Mouse (Mus musculus): Measurements from ENCODE around the gene Zfp871. TPM values are rescaled to one million over a fixed set of nuclear protein-coding genes. Genes with fewer than 3 reads are reported as not detected.

The Zfp871 gene
- 100 to 1,000 TPM in 1 of 2 experiments, 10 to 100 TPM in 1; 98.6 to 106 TPM for total RNA-seq (2021)

DNA sequence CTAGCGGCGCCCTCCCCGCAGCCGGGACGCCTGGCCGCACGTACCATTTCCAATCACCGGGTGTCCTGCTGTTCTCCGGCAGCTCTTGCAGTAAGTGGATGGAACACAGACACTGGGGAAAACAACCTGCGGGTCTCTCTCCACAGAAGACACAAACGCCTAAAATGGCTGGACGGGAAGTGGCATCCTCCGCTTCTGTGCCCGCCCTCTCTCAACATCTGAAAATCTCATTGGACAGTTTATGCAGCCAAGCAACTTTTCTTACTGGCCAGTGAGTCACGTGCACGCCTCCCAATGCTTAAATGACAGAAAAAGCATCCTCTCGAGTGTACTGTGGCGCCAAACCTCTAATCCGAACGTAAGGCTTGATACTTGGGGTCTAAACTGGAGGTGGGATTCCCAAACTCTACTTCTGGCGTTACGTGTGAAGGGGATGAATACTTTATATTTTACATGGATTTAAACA, at the start of gene Zfp871:
Gene Zfp871, minus strand, starts transcription at position 194 of the 466 bp plus-strand sequence.
- peak; percentile 87 for DNase-seq

DNA sequence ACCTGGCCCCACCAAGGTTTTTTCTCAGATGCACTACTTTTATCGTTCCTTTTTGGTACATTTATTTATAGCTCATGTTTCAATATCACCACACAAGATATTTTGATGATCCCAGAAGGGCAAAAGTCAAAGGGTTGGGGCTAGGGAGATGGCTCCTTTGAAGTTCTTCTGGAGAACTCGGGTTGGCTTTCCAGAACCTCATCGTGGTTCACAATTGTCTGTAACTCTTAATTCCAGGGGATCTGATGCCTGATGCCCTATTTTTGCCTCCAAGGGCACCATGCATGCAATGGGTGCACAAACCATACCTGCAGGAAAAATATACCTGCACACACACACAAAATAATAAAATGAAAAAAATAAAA, 42.3 kb upstream of the Zfp871 start:
- no peak for DNase-seq

DNA sequence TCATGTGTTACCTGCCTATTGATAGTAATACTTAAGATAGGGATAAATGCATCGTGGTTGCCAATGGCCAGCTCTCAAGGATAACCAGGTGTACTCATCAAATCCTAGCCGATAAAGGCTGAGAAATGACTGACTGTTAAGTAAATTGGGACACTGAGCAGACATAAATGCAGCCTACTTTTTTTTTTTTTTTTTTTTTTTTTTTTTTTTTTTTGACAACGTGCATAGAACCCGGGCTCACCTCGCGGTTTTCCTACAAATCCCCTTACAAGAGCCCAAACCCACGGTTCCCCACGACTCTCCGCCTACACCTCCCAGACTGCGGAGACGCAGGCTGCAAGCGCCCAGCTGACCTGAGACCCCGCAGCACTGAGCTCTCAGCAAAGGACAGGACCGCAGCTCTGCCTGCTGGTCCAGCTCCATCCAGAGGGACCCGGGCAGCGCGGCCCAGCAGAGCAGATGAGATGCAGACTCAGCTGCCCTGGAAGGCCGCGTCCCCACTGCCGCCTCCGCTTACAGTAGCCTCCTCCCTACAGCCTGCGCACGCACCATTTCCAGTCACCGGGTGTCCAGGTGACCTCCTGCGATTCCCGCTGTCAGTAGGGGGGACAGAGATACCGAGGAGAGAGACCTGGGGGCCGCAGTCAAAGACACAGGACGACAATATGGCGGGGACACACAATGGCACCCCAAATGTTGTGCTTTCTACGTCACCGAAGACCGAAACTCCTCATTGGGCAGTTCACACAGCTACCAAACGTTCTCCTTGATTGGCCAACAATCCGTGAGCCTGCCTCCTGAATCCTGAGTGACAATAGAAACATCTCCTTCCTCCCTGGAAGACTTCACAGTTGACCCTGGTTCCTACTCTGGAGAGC, 41.7 kb upstream of the Zfp871 start, which contains the start of gene Zfp799:
Gene Zfp799, minus strand, starts transcription at position 722 of the 878 bp plus-strand sequence.
- peak; percentile 78 to 83 for DNase-seq

- DNase-seq: no peak
Measured at GRCm38 (mm10) chr17:32816074-32816784, 28.1 kb upstream of the Zfp871 start.

DNA sequence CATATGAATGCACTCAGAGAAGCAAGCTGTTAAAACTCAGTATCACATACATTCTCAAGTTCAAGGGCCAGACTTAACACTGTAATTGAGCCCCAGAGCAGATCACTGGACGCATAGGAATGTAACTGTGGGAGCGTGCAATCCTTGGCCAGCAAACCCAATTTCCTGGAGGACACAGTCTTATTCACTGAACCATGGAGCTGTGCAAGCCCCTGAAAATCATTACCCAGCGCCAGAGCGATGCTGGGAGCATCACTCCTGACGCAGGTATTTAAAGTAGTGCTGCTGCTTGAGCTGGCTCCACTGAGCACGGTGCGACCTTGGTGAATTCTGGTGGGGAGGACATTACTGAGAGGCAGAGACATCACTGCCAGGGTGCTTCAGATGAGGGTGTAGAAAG, 26.0 kb upstream of the Zfp871 start:
- DNase-seq: no peak

DNA sequence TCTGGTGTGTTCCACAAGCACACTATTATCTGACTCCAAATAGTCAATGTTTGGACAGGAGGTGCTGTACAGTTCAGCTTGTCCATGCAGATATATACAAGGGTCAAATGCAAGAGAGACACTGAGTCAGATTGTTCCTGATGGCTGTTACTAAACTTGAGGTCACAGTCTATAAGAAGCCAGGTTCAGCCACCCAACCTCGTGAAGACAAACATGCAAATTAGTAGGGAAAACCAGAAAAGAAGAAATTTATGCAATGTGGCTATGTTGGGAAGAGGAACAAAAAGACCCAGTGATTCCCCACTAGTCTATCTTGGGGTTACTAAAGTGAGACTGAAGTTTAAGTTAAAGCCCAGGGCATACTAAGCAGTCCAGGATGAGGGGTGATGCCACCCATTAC, 22.6 kb upstream of the Zfp871 start:
- no peak for DNase-seq

DNA sequence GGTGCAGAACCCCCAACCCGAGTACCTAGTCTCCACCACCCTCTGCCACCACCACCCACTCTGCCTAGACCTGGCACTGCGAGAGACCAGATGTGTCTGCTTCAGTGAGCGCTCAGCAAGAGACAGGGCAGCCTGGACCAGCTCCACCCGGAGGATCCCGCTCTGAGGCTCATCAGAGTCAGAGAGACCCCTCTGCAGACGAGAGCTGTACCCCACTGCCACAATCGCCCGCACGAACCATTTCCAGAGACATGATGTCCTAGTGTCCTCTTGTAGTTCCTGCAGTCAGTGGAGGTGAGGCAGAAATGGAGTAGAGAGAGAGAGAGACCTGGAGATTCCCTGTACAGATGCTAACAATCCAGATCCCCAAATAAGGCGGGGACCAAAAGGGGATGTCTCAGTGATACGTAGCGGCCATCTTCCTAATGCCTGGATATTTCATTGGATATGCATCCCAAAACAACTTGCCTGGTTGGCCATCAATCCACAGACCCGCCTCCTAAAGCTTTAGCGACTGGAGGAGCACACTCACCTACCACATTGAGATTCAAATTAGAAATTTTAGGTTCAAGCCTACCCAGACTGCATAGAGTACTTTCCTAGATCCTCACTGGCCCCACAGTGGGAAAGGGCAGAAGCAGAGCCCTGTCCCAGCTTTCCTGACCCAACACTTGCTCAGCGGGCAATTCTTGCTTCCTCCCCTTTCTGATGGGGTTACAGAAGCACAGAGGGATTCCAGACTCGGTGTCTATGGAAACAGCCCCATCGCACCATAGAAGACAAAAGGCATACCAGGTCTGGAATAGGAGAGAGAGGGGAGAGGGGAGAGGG, 21.7 kb upstream of the Zfp871 start, which contains the start of gene Zfp811:
Gene Zfp811, minus strand, starts transcription at position 388 of the 831 bp plus-strand sequence.
- peak; percentile 36 to 45 for DNase-seq

GRCm38 (mm10) chr17:32808921-32809320, 20.8 kb upstream of the Zfp871 start:
- DNase-seq: peak; percentile 14 to 15

GRCm38 (mm10) chr17:32789244-32789643, 1.2 kb upstream of the Zfp871 start:
- DNase-seq: no peak

GRCm38 (mm10) chr17:32788576-32788975, 489 bp upstream of the Zfp871 start:
- no peak for DNase-seq

DNA sequence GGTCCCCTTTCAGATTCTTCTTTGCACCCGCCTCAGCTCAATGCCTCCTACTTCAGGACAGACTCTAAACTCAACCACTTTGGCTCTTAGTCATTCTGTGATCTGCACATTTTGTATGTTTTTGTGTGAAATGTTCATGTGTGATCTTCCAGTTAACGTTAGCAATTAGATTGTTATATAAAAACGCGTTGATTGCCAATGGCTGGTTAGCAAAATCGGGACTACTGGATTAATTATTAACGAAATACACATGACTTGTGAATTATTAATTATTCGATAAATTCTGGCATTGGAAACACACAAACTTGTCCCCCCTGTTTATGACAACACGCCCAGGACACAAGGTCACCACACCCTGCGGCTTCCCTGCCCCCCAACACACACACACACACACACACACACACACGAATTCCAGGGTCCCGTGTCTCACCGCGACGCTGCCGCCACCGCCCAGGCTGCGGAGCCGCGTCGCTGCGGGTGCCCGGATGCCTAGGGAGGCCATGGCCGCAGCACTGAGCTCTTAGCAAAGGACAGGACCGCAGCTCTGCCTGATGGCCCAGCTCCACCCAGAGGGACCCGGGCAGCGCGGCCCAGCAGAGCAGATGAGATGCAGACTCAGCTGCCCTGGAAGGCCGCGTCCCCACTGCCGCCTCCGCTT, 522 bp downstream of the Zfp871 start:
- DNase-seq: no peak

DNA sequence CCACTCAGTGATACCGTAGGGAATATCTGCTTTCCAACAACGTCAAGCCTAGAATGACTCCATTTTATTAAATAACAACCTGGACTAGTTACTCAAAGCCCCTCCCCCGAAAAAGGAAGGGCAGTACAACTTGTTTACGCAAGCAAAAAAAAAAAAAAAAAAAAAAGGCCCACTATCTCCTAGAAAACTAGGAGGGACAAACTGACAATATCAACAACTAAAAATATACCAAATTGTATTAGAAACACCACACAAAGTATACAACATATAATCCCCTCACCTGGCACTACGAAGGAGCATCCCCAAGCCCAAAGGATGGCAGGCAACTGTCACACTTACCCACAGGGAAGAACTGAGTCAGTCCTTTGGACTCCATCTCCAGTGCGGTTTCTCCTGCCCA, 1.1 kb downstream of the Zfp871 start:
- no peak for DNase-seq

DNA sequence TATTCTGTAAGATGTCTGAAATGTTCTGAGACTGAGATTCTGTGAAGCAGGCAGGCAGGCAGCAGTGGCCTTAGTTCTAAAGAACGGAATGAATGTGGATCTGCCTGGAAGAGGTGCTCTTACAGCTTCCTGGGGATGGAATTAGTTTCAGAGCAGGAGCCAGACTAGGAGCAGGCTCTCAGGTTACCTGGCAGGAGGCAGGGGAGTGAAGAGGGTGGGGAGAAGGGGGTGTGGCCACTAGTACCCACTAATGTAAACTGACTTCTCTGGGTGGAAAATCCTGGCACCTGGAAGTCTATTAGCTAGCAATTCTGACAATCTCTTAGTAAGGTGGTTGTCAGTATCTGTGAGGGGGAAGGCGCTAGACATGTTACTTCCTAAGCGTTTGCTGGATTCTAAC, 2.4 kb downstream of the Zfp871 start:
- DNase-seq: no peak

- peak; percentile 14 to 33 for DNase-seq
Measured at GRCm38 (mm10) chr17:32777564-32777963, 10.5 kb downstream of the Zfp871 start.

DNA sequence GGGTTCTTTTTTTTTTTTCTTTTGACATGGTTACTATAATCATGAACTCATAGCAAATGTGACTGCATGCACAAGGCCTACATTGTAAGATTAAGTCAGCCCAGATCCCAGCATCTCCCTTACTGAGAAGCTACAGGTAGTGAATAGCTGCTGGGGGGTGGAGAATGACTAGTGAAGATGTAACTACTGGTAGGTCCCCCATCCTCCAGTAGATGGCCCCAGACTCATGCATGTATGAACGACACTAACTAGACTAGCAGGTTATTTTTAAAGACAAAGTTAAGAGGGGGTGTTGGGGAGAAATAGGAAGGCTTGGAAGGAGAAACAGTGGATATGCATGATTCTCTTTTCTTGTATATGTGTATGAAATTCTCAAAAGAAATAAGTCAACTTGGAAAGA, 16.9 kb downstream of the Zfp871 start:
- DNase-seq: no peak

GRCm38 (mm10) chr17:32766422-32766821, 21.7 kb downstream of the Zfp871 start:
- no peak for DNase-seq

DNA sequence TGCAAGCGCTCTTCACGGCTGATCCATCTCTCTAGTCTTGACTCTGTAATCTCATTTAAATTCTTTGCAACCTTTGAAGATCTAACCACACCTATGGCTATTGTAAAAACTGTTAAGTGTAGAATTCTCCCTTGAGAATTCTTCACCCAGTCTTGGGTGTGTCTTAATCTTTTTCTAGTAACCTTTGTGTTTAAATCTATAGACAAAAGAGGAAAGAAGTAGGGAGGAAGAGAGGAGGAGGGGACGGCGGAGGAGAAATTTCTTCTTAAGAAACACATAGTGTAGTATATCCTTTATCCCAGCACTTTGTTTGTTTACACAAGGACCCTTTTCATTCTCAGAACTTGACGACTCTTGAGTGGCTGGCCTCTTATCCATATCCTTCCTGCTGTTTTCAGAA, 30.8 kb downstream of the Zfp871 start:
- no peak for DNase-seq

DNA sequence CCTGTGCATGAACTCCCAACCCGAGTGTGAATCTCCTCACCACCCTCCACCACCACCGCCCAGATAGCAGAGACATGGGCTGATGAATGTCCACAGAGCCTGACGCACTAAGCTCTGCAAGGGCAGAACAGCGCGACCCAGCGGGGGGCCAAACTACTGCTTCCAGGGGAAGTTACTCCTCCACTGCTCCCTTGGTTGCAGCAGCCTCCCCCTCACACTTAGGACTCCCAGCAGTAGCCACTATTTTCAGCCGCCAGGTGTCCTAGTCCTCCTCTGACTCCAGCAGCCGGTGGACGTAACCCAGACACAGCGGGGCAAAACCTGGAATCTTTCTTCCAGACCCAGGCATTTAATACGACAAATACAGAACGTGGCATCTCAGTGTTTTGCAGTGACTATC, 34.5 kb downstream of the Zfp871 start:
- no peak for DNase-seq

DNA sequence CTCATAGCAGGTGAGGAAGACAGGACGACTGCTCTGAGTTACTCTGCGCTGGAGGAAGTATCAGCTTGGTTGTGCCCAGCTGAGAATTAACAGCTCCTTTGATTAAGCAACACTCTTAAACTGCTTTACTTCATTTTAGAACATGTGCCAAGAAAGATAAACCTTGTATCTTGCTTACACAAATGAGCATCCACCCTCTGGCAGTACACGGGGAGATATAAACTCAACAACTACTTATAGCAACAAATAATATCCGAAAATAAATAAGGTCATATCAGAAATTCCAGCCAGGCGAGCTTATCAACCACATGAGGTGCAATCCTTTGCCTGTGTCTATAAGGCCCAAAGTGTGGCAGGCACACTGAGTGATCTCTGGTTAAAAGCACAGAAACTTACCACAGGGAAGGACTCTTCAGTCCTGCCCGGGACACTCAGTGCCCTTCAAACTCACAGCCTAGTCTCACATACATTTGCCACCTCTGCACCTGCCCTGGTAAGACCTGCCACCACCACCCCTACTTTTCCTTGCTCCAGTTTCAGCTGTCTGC, 35.2 kb downstream of the Zfp871 start:
- DNase-seq: no peak

GRCm38 (mm10) chr17:32750611-32751010, 37.5 kb downstream of the Zfp871 start:
- no peak for DNase-seq

- DNase-seq: no peak
Measured at GRCm38 (mm10) chr17:32741057-32741456, 47.0 kb downstream of the Zfp871 start.

DNA sequence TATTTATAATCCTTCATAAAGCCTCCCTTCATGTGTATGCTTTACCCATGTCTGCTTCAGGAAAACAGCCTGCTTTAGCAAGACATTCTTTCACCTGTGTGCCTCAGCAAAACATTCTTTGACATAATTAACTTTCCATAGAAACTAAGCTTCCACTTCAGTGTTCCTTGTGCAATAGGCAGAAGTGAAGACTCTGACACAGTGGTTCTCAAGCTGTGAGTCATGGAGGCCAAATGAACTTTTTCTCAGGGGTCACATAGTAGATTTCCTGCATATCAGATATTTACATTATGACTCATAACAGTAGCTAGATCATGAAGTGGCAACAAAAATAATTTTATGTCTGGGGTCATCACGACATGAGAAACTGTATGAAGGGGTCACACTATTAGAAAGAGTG, 49.7 kb downstream of the Zfp871 start:
- no peak for DNase-seq
